Mouse (Mus musculus) adrenal gland, postnatal 10 days (tissue): ENCODE measurements around the gene Tmem164. TPM values are rescaled to one million over a fixed set of nuclear protein-coding genes. Genes with fewer than 3 reads are reported as not detected.

Experiments used
- DNase-seq: peaks from one replicate; pipeline ENCODE4 v3.0.0; 2021; ENCODE audit warnings: mixed read lengths
- total RNA-seq, 2 experiments: library from RNA; stranded (reverse); gene quantifications; 2 replicates each; pipeline ENCODE4 v1.2.3; 2021

Gene Tmem164
- total RNA-seq, 2 experiments from 2014 or later: 35.7 to 38.8 TPM

GRCm38 (mm10) chrX:142748574-142748973 is 67.4 kb downstream of the Tmem164 start:
- DNase-seq: no peak

GRCm38 (mm10) chrX:142750775-142751174 is 69.6 kb downstream of the Tmem164 start:
- DNase-seq: no peak

GRCm38 (mm10) chrX:142755542-142755941 is 74.3 kb downstream of the Tmem164 start:
- no peak for DNase-seq

GRCm38 (mm10) chrX:142760415-142760814 is 79.2 kb downstream of the Tmem164 start:
- DNase-seq: no peak

GRCm38 (mm10) chrX:142763337-142763736 is 82.1 kb downstream of the Tmem164 start:
- no peak for DNase-seq

GRCm38 (mm10) chrX:142769698-142770097 is 88.5 kb downstream of the Tmem164 start:
- no peak for DNase-seq

- DNase-seq: no peak
These were observed 92.5 kb downstream of the Tmem164 start for GRCm38 (mm10) chrX:142773658-142774057.

- DNase-seq: no peak
These were observed 94.9 kb downstream of the Tmem164 start for GRCm38 (mm10) chrX:142776131-142776530.

- DNase-seq: peak; percentile 38
These were observed 97.4 kb downstream of the Tmem164 start for GRCm38 (mm10) chrX:142778638-142779037.

GRCm38 (mm10) chrX:142786160-142787052 is 105.2 kb downstream of the Tmem164 start:
- no peak for DNase-seq

- no peak for DNase-seq
These were observed 111.0 kb downstream of the Tmem164 start for GRCm38 (mm10) chrX:142792185-142792584.

GRCm38 (mm10) chrX:142794069-142794610 is 112.9 kb downstream of the Tmem164 start:
- DNase-seq: peak; percentile 25

- DNase-seq: peak; percentile 65
These were observed 123.4 kb downstream of the Tmem164 start for GRCm38 (mm10) chrX:142804596-142804995.

GRCm38 (mm10) chrX:142806126-142806525 is 124.9 kb downstream of the Tmem164 start:
- peak; percentile 26 for DNase-seq

GRCm38 (mm10) chrX:142806620-142807061 is 125.4 kb downstream of the Tmem164 start:
- DNase-seq: peak; percentile 25

- peak; percentile 62 for DNase-seq
These were observed 127.2 kb downstream of the Tmem164 start for GRCm38 (mm10) chrX:142808411-142808810.

GRCm38 (mm10) chrX:142813146-142813545 is 131.9 kb downstream of the Tmem164 start:
- peak; percentile 56 for DNase-seq

- peak; percentile 56 for DNase-seq
These were observed 137.0 kb downstream of the Tmem164 start for GRCm38 (mm10) chrX:142818057-142818682.

GRCm38 (mm10) chrX:142821239-142821638 is 140.0 kb downstream of the Tmem164 start:
- DNase-seq: no peak

- DNase-seq: no peak
These were observed 140.6 kb downstream of the Tmem164 start for GRCm38 (mm10) chrX:142821846-142822245.

GRCm38 (mm10) chrX:142825309-142825708 is 144.1 kb downstream of the Tmem164 start:
- DNase-seq: no peak

GRCm38 (mm10) chrX:142827644-142828043 is 146.4 kb downstream of the Tmem164 start:
- no peak for DNase-seq
